Mouse (Mus musculus) kidney, postnatal 0 days (tissue): ENCODE measurements at regions not wholly inside any gene's neighbourhood (a gene's known extent, or its start where the extent isn't known, plus 50 kb on each side); places are given as distances from the start of the nearest gene placed in this dataset.
A peak's percentile ranks its signal among the peaks of the same experiment; 100 is the strongest.

Source experiments
- ATAC-seq: fragments of 200-750 bp; cut with Nextera tagmentation; replicated peaks from 2 replicates; pipeline ENCODE4 v1.8.0; 2017; ENCODE audit warnings: low read depth, moderate number of reproducible peaks, moderate TSS enrichment, moderate library complexity; ENCODE audit not compliant: low FRiP score
- DNase-seq: peaks from one replicate; pipeline ENCODE4 v3.0.0-alpha.2; 2016; ENCODE audit warnings: low spot score
- H3K27ac ChIP-seq: fragments of 300-500 bp; sonication (generic); 2 replicates; pipeline ENCODE4 v1.5.1; 2014; ENCODE audit warnings: mild to moderate bottlenecking
- H3K27me3 ChIP-seq: fragments of 300-500 bp; sonication (generic); 2 replicates; pipeline ENCODE4 v1.6.1; 2014; ENCODE audit warnings: low read length, mixed read lengths; ENCODE audit not compliant: insufficient read depth
- H3K36me3 ChIP-seq: fragments of 300-500 bp; sonication (generic); 2 replicates; pipeline ENCODE4 v1.6.1; 2014; ENCODE audit warnings: low read length, mixed read lengths; ENCODE audit not compliant: insufficient read depth
- H3K4me1 ChIP-seq: fragments of 300-500 bp; sonication (generic); replicated peaks from 2 replicates; pipeline ENCODE4 v1.6.1; 2014; ENCODE audit warnings: antibody characterized with exemption, low read length, mixed read lengths; ENCODE audit not compliant: insufficient read depth
- H3K4me2 ChIP-seq: fragments of 300-500 bp; sonication (generic); 2 replicates; pipeline ENCODE4 v1.6.1; 2014; ENCODE audit warnings: mild to moderate bottlenecking, low read length, moderate library complexity, mixed read lengths
- H3K4me3 ChIP-seq: fragments of 300-500 bp; sonication (generic); replicated peaks from 2 replicates; pipeline ENCODE4 v1.5.1; 2014; ENCODE audit warnings: low read depth, low read length
- H3K9ac ChIP-seq: fragments of 300-500 bp; sonication (generic); 2 replicates; pipeline ENCODE4 v1.6.1; 2014; ENCODE audit warnings: low read depth, low read length
- H3K9me3 ChIP-seq: fragments of 300-500 bp; sonication (generic); replicated peaks from 2 replicates; pipeline ENCODE4 v1.6.1; 2016; ENCODE audit warnings: low read length, inconsistent platforms, mixed read lengths
- CTCF ChIP-seq: IDR thresholded peaks from 2 replicates; pipeline ENCODE4 v1.5.1; 2016; ENCODE audit warnings: antibody characterized with exemption, low read depth, mild to moderate bottlenecking, moderate library complexity
- WGBS: fragments of 180-500 bp; shearing (Covaris S2); extraction: QIAGEN DNeasy Blood & Tissue Kit; methylation state at CpG from one replicate; pipeline ENCODE4 v1.1.7; 2014; 5-methylcytosine and 5-hydroxymethylcytosine counted together

GRCm38 (mm10) chrX:58620403-58620802 lies 288.8 kb upstream of the 4930550L24Rik start:
- Histone ChIP-seq H3K9me3 (no peaks in the 10 kb centered on the region), H3K36me3 (no peaks in the 10 kb centered on the region), H3K27me3 (no peaks in the 10 kb centered on the region), H3K4me1 (no peaks in the 10 kb centered on the region), H3K4me3 (no peak overlapping the region), H3K27ac (no peak overlapping the region), H3K4me2 (no peak overlapping the region), H3K9ac (no peak overlapping the region)
- DNase-seq, result peak; percentile 44
- WGBS, result 56% methylated on average over 2 of the region's 2 CpGs
- TF ChIP-seq CTCF, result peak; percentile 78
- ATAC-seq, result no peak
